Mouse (Mus musculus) MEL (cell line): Measurements from ENCODE around the gene Rbpjl. TPM values are rescaled to one million over a fixed set of nuclear protein-coding genes. Genes with fewer than 3 reads are reported as not detected.

Experiments used
- DNase-seq: peaks from one replicate; pipeline ENCODE4 v3.0.0; 2011; ENCODE audit warnings: low read depth, low spot score
- H3K27ac ChIP-seq: 2 replicates; pipeline ENCODE4 v1.5.1; 2012; ENCODE audit warnings: low read depth, mild to moderate bottlenecking, control low read depth, low read length, moderate library complexity; ENCODE audit not compliant: control insufficient read depth
- H3K27me3 ChIP-seq, 2 experiments: fragments of 150-350 bp in 1 of 2; sonication (generic) in 1 of 2; 2 replicates each; pipeline ENCODE4 v1.6.1; 2012; ENCODE audit warnings: low read length in 2 of 2, mild to moderate bottlenecking in 2 of 2, improper control_type of control experiment in 1 of 2, moderate library complexity in 1 of 2; ENCODE audit not compliant: insufficient read depth in 2 of 2, control insufficient read depth in 1 of 2
- H3K36me3 ChIP-seq, 2 experiments: 2 replicates each; pipeline ENCODE4 v1.6.1; 2012 to 2014; ENCODE audit warnings: low read length in 2 of 2, improper control_type of control experiment in 1 of 2, inconsistent platforms in 1 of 2, mild to moderate bottlenecking in 1 of 2; ENCODE audit not compliant: insufficient read depth in 2 of 2, control insufficient read depth in 1 of 2
- H3K4me1 ChIP-seq, 2 experiments: fragments of 150-350 bp in 1 of 2; sonication (generic) in 1 of 2; 2 replicates each; pipeline ENCODE4 v1.6.1; 2012; ENCODE audit warnings: low read length in 2 of 2, improper control_type of control experiment in 1 of 2, mild to moderate bottlenecking in 1 of 2; ENCODE audit not compliant: insufficient read depth in 2 of 2, control insufficient read depth in 1 of 2
- H3K4me3 ChIP-seq, 2 experiments: fragments of 150-350 bp in 1 of 2; sonication (generic) in 1 of 2; 2 replicates each; pipeline ENCODE4 v1.5.1; 2012; ENCODE audit warnings: low read depth in 2 of 2, low read length in 2 of 2, mild to moderate bottlenecking in 2 of 2, moderate library complexity in 2 of 2, control low read depth in 1 of 2, improper control_type of control experiment in 1 of 2; ENCODE audit not compliant: control insufficient read depth in 1 of 2, insufficient read depth in 1 of 2
- H3K79me2 ChIP-seq: 2 replicates; pipeline ENCODE4 v1.6.1; 2012; ENCODE audit warnings: mild to moderate bottlenecking, low read length, moderate library complexity; ENCODE audit not compliant: control insufficient read depth, poor library complexity, insufficient read depth
- H3K9ac ChIP-seq: 2 replicates; pipeline ENCODE4 v1.6.1; 2012; ENCODE audit warnings: low read depth, mild to moderate bottlenecking, control low read depth, low read length, moderate library complexity; ENCODE audit not compliant: control insufficient read depth, poor library complexity, severe bottlenecking
- H3K9me3 ChIP-seq: fragments of 150-350 bp; sonication (generic); replicated peaks from 2 replicates; pipeline ENCODE4 v1.6.1; 2012; ENCODE audit warnings: mild to moderate bottlenecking, low read length, improper control_type of control experiment, moderate library complexity; ENCODE audit not compliant: insufficient read depth
- BHLHE40 ChIP-seq: IDR thresholded peaks from 2 replicates; pipeline ENCODE4 v1.6.1; 2012; ENCODE audit warnings: low read depth, mild to moderate bottlenecking, inconsistent platforms, low read length, improper control_type of control experiment, borderline replicate concordance
- CHD1 ChIP-seq: IDR thresholded peaks from 2 replicates; pipeline ENCODE4 v1.6.1; 2012; ENCODE audit warnings: low read depth, mild to moderate bottlenecking, inconsistent platforms, low read length, improper control_type of control experiment
- CHD2 ChIP-seq: IDR thresholded peaks from 2 replicates; pipeline ENCODE4 v1.6.1; 2011; ENCODE audit warnings: low read length, improper control_type of control experiment
- CTCF ChIP-seq, 3 experiments: IDR thresholded peaks in 2 of 3; conservative IDR thresholded peaks in 1 of 3; 2 replicates each; pipeline ENCODE4 v1.5.1; 2011 to 2012; ENCODE audit warnings: low read length in 3 of 3, low read depth in 2 of 3, mild to moderate bottlenecking in 2 of 3, improper control_type of control experiment in 1 of 3, inconsistent platforms in 1 of 3, mixed read lengths in 1 of 3, moderate library complexity in 1 of 3; ENCODE audit not compliant: control insufficient read depth in 1 of 3, insufficient read depth in 1 of 3, poor library complexity in 1 of 3, severe bottlenecking in 1 of 3
- ELF1 ChIP-seq: IDR thresholded peaks from 2 replicates; pipeline ENCODE4 v1.6.1; 2014; ENCODE audit warnings: low read depth, mild to moderate bottlenecking, inconsistent platforms, low read length, improper control_type of control experiment, moderate library complexity
- ETS1 ChIP-seq: IDR thresholded peaks from 2 replicates; pipeline ENCODE4 v1.6.1; 2012; ENCODE audit warnings: low read depth, mild to moderate bottlenecking, inconsistent platforms, low read length, improper control_type of control experiment, moderate library complexity
- HCFC1 ChIP-seq: IDR thresholded peaks from 2 replicates; pipeline ENCODE4 v1.6.1; 2012; ENCODE audit warnings: low read depth, mild to moderate bottlenecking, inconsistent platforms, low read length, improper control_type of control experiment, moderate library complexity
- JUND ChIP-seq: IDR thresholded peaks from 2 replicates; pipeline ENCODE4 v1.6.1; 2011; ENCODE audit warnings: low read depth, mild to moderate bottlenecking, improper control_type of control experiment, low read length
- KAT2A ChIP-seq: conservative IDR thresholded peaks from 2 replicates; pipeline ENCODE4 v1.6.1; 2012; ENCODE audit warnings: low read depth, low read length, improper control_type of control experiment, inconsistent platforms
- MAFK ChIP-seq: IDR thresholded peaks from 2 replicates; pipeline ENCODE4 v1.6.1; 2011; ENCODE audit warnings: low read depth, mild to moderate bottlenecking, low read length, improper control_type of control experiment, borderline replicate concordance
- MAX ChIP-seq: IDR thresholded peaks from 2 replicates; pipeline ENCODE4 v1.6.1; 2011; ENCODE audit warnings: low read length, improper control_type of control experiment
- MAZ ChIP-seq: IDR thresholded peaks from 2 replicates; pipeline ENCODE4 v1.6.1; 2012; ENCODE audit warnings: low read depth, mild to moderate bottlenecking, inconsistent platforms, low read length, improper control_type of control experiment
- MXI1 ChIP-seq: IDR thresholded peaks from 2 replicates; pipeline ENCODE4 v1.6.1; 2011; ENCODE audit warnings: mild to moderate bottlenecking, low read depth, low read length, improper control_type of control experiment
- NRF1 ChIP-seq: IDR thresholded peaks from 2 replicates; pipeline ENCODE4 v1.6.1; 2014; ENCODE audit warnings: low read depth, mild to moderate bottlenecking, inconsistent platforms, low read length, improper control_type of control experiment, moderate library complexity; ENCODE audit not compliant: poor library complexity, insufficient read depth, severe bottlenecking
- POLR2A ChIP-seq, 2 experiments: IDR thresholded peaks; 2 replicates each; pipeline ENCODE4 v1.6.1; 2011 to 2012; ENCODE audit warnings: low read length in 2 of 2, mild to moderate bottlenecking in 2 of 2, control low read depth in 1 of 2, improper control_type of control experiment in 1 of 2, low read depth in 1 of 2, moderate library complexity in 1 of 2; ENCODE audit not compliant: control insufficient read depth in 1 of 2, insufficient read depth in 1 of 2, poor library complexity in 1 of 2
- POLR2AphosphoS2 ChIP-seq: IDR thresholded peaks from 2 replicates; pipeline ENCODE4 v1.6.1; 2011; ENCODE audit warnings: low read length, improper control_type of control experiment
- POLR2AphosphoS5 ChIP-seq: IDR thresholded peaks from 2 replicates; pipeline ENCODE4 v1.6.1; 2012; ENCODE audit warnings: low read depth, borderline replicate concordance, mild to moderate bottlenecking, inconsistent platforms, low read length, moderate library complexity, mixed read lengths
- RAD21 ChIP-seq: IDR thresholded peaks from 2 replicates; pipeline ENCODE4 v1.6.1; 2011; ENCODE audit warnings: mild to moderate bottlenecking, low read depth, low read length, improper control_type of control experiment
- RCOR1 ChIP-seq: IDR thresholded peaks from 2 replicates; pipeline ENCODE4 v1.6.1; 2012; ENCODE audit warnings: low read depth, mild to moderate bottlenecking, inconsistent platforms, low read length, improper control_type of control experiment
- SMC3 ChIP-seq: IDR thresholded peaks from 2 replicates; pipeline ENCODE4 v1.6.1; 2011; ENCODE audit warnings: low read depth, low read length, improper control_type of control experiment
- TAL1 ChIP-seq: IDR thresholded peaks from 2 replicates; pipeline ENCODE4 v1.6.1; 2012; ENCODE audit warnings: mild to moderate bottlenecking, inconsistent platforms, low read length, moderate library complexity, mixed read lengths
- TCF12 ChIP-seq: IDR thresholded peaks from 2 replicates; pipeline ENCODE4 v1.6.1; 2014; ENCODE audit warnings: low read depth, mild to moderate bottlenecking, inconsistent platforms, low read length, improper control_type of control experiment, moderate library complexity
- ZC3H11A ChIP-seq: IDR thresholded peaks from 2 replicates; pipeline ENCODE4 v1.6.1; 2012; ENCODE audit warnings: low read depth, mild to moderate bottlenecking, inconsistent platforms, low read length, improper control_type of control experiment
- ZKSCAN1 ChIP-seq: IDR thresholded peaks from 2 replicates; pipeline ENCODE4 v1.6.1; 2012; ENCODE audit warnings: low read depth, mild to moderate bottlenecking, inconsistent platforms, low read length, improper control_type of control experiment, moderate library complexity
- ZNF384 ChIP-seq: IDR thresholded peaks from 2 replicates; pipeline ENCODE4 v1.6.1; 2012; ENCODE audit warnings: low read depth, mild to moderate bottlenecking, inconsistent platforms, low read length, improper control_type of control experiment
- polyA plus RNA-seq, 2 experiments: library from polyadenylated mRNA; stranded (reverse) in 1 of 2; unstranded in 1 of 2; fragments of >175 nt in 1 of 2; fragments of >200 nt in 1 of 2; gene quantifications; 2 replicates each; pipeline versions ENCODE4 v1.2.1 to v1.2.4; 2012; ENCODE audit warnings: low replicate concordance in 2 of 2, low read depth in 1 of 2; ENCODE audit not compliant: insufficient read length in 2 of 2, insufficient read depth in 1 of 2, missing spikeins in 1 of 2
- total RNA-seq: library from RNA; depleted of rRNA; stranded (reverse); fragments of 300-350 nt; gene quantifications from 2 replicates; pipeline ENCODE4 v1.2.3, GENCODE M21; 2012

The Rbpjl gene
- total and polyA plus RNA-seq, 3 experiments, result 0.07 TPM; not detected in 2

DNA sequence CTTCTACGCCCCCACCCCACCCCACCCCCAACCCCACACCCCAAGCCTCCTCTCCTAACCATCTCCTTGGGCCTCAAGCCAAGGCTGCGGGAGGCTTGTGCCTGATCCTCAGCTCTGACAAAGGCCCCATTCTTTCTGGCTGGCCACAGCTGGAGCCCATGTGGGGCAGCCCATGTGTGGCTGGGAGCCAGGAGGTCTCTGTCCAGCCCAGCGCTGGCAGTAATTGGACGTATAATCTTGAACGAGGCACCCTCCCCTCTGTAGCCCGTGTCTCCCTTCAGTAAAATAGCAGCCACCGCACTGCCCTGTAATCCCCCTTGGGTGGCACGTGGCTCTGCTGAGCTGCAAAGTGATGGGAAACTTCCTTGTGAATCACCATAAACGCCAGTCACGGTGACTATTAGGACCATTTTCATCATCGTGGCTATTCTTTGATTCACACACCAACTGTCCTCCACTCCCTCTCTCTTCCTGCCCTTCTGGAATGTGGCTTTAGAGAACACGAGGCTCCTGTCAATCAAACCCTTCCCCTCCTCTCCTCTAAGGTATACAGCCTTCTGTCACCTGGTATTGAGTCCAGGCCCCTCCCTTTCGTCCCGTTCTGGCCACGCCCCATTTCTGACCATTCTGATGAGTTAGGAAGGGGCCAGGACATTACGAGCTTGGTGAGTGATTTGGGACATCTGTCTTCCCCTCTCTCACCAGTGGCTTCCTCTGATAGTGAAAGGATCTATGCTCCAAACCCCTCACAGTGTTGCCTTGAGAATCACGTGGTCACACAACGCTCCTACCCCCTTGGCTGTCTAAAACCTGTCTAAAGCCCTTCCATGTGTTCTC lies 16.8 kb upstream of the Rbpjl start:
- Histone ChIP-seq H3K27me3 (peaks cover 0 to 5% of the 10 kb centered on the region in 2 experiments; a peak in 2 of 4 replicates), H3K4me3 (no peak overlapping the region), H3K27ac (no peak overlapping the region), H3K36me3 (no peaks in the 10 kb centered on the region), H3K4me1 (no peaks in the 10 kb centered on the region), H3K9me3 (no peaks in the 10 kb centered on the region), H3K79me2 (no peaks in the 10 kb centered on the region), H3K9ac (no peak overlapping the region)
- no peak for DNase-seq
- TF ChIP-seq KAT2A, result no peak
- TF ChIP-seq ZNF384, result no peak

DNA sequence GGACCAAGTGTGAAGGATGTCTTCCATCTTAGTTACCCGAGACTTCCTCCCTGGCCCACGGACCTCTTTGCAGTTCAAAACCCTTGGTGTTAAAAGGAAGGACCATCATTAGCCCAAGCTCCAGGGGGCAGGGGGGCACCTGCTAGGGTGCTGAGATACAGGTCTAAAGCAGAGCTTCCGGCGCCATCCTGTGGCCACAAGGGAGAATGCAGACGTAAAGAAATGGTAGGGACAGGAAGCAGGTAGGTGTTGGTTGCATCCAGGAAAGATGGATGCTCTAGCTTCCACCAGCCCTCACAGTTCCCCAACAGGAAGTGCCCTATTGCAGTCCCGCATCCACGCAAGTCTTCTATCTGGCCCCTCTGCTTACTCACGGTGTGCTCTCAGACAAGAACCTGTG lies 16.0 kb upstream of the Rbpjl start:
- TF ChIP-seq BHLHE40 (0 out of 2 replicates have a peak, but pooled peaks have one; percentile 17), CHD2 (no peak), MAX (no peak), POLR2AphosphoS2 (no peak), RAD21 (peak; percentile 44), SMC3 (peak; percentile 52), ETS1 (no peak), TCF12 (no peak), CTCF (IDR thresholded peaks at IDR 0.05 in 2 of 3, conservative IDR thresholded peaks at IDR 0.05 in 1 of 3; ENCODE audit: control insufficient read depth in 1 of 3, insufficient read depth in 1 of 3, low read depth in 2 of 3, low read length in 3 of 3, poor library complexity in 1 of 3, severe bottlenecking in 1 of 3) (peak; percentile 63 to 72 (median 65)), ZC3H11A (peak; percentile 19; the same call in 1 of the 2 replicates), JUND (no peak)
- DNase-seq, result peak; percentile 48
- Histone ChIP-seq H3K9ac (no peak overlapping the region), H3K27me3 (peaks cover 0 to 5% of the 10 kb centered on the region in 2 experiments; a peak in 2 of 4 replicates), H3K27ac (no peak overlapping the region), H3K4me1 (no peaks in the 10 kb centered on the region), H3K9me3 (no peaks in the 10 kb centered on the region), H3K79me2 (no peaks in the 10 kb centered on the region), H3K4me3 (no peak overlapping the region), H3K36me3 (no peaks in the 10 kb centered on the region)

DNA sequence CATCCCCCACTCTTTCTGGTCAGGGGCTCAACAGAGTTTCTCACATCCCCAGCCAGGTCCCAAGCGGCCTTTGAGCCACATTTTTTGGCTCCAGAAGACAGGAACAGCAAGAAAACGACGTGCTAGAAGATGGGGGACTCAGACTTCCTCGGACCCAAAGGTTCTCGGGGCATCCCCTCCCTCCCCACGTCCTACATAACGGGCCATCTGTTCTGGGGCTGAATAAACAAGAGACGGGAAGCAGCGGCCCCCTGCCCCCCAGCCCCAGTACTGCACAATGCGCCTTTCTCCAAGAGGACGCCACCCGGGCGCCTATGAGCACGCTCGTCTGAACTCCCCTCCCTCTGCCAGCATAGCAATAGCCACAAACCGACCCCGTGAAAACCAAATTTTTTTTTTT lies 13.9 kb upstream of the Rbpjl start, which contains the start of gene Slpi:
Slpi (minus strand) TSS at position 76 of the 400 bp plus-strand sequence.
- no peak for DNase-seq
- H3K9me3 ChIP-seq, result no peaks in the 10 kb centered on the region
- no peak within 1 kb of the TSS for H3K9ac ChIP-seq
- H3K79me2 ChIP-seq, result no peaks in the 10 kb centered on the region
- H3K36me3 ChIP-seq, result no peaks in the 10 kb centered on the region
- no peaks in the 10 kb centered on the region for H3K4me1 ChIP-seq
- H3K27ac ChIP-seq, result no peak within 1 kb of the TSS
- no peak within 1 kb of the TSS for H3K4me3 ChIP-seq
- peaks cover 0 to 5% of the 10 kb centered on the region in 2 experiments; a peak in 2 of 4 replicates for H3K27me3 ChIP-seq
- no peak for TF ChIP-seq MAZ
- no peak for TF ChIP-seq RCOR1
- TF ChIP-seq CTCF (IDR thresholded peaks at IDR 0.05 in 2 of 3, conservative IDR thresholded peaks at IDR 0.05 in 1 of 3; ENCODE audit: control insufficient read depth in 1 of 3, insufficient read depth in 1 of 3, low read depth in 2 of 3, low read length in 3 of 3, poor library complexity in 1 of 3, severe bottlenecking in 1 of 3), result no peak
- TF ChIP-seq POLR2A (IDR thresholded peaks at IDR 0.05; ENCODE audit: control insufficient read depth in 1 of 2, insufficient read depth in 1 of 2, low read depth in 1 of 2, low read length in 2 of 2, poor library complexity in 1 of 2), result no peak
- no peak for TF ChIP-seq ELF1
- TF ChIP-seq BHLHE40, result no peak
- TF ChIP-seq MXI1, result no peak
- no peak for TF ChIP-seq JUND
- no peak for TF ChIP-seq POLR2AphosphoS5
- no peak for TF ChIP-seq TAL1
- TF ChIP-seq ZKSCAN1, result no peak
- TF ChIP-seq NRF1, result no peak
- no peak for TF ChIP-seq MAFK
- no peak for TF ChIP-seq ZC3H11A
- no peak for TF ChIP-seq HCFC1
- TF ChIP-seq CHD1, result no peak
- no peak for TF ChIP-seq MAX
